Mouse (Mus musculus): Measurements from ENCODE around the gene Trim41. TPM values are rescaled to one million over a fixed set of nuclear protein-coding genes. Genes with fewer than 3 reads are reported as not detected.

Gene Trim41
- polyA plus RNA-seq, 1 experiment from 2014 or later = 3.6 TPM

- 0 out of 2 replicates have a peak, but pooled peaks cover 3% of the 10 kb centered on the region for H3K4me1 ChIP-seq (ENCODE audit: control insufficient read depth, insufficient read depth, low read length)
- H3K27me3 ChIP-seq (ENCODE audit: control insufficient read depth, insufficient read depth, low read length) = peaks cover 5% of the 10 kb centered on the region; the same call in 1 of the 2 replicates
- ATAC-seq (ENCODE audit: insufficient read depth, low FRiP score, low TSS enrichment) = no peak
Measured at GRCm38 (mm10) chr11:48840805-48841204, 23.7 kb upstream of the Trim41 start.

GRCm38 (mm10) chr11:48838879-48839680 is 21.9 kb upstream of the Trim41 start:
- Histone ChIP-seq H3K27ac (ENCODE audit: low read depth, low read length) (no peak overlapping the region), H3K36me3 (ENCODE audit: control insufficient read depth, insufficient read depth, low read length) (no peaks in the 10 kb centered on the region), H3K27me3 (ENCODE audit: control insufficient read depth, insufficient read depth, low read length) (peaks cover 5% of the 10 kb centered on the region; the same call in 1 of the 2 replicates), H3K9ac (ENCODE audit: low read length) (no peak overlapping the region), H3K9me3 (ENCODE audit: control insufficient read depth, low read length) (no peaks in the 10 kb centered on the region), H3K4me1 (ENCODE audit: control insufficient read depth, insufficient read depth, low read length) (0 out of 2 replicates have a peak, but pooled peaks cover 3% of the 10 kb centered on the region), H3K4me3 (ENCODE audit: low read depth, low read length) (peak overlapping the region; percentile 83; the same call in 1 of the 2 replicates), H3K4me2 (ENCODE audit: low read depth) (no peak overlapping the region; the same call in 1 of the 2 replicates)
- 80% methylated on average over 10 of the region's 10 CpGs for WGBS
- DNase-seq (ENCODE audit: low spot score) (no peak), ATAC-seq (ENCODE audit: insufficient read depth, low FRiP score, low TSS enrichment) (no peak)

More at GRCm38 (mm10) chr11:48840805-48841204, 23.7 kb upstream of the Trim41 start:
- Histone ChIP-seq H3K4me3 (ENCODE audit: low read depth, low read length) (no peak overlapping the region), H3K36me3 (ENCODE audit: control insufficient read depth, insufficient read depth, low read length) (no peaks in the 10 kb centered on the region), H3K4me2 (ENCODE audit: low read depth) (no peak overlapping the region), H3K9ac (ENCODE audit: low read length) (no peak overlapping the region), H3K27ac (ENCODE audit: low read depth, low read length) (no peak overlapping the region), H3K9me3 (ENCODE audit: control insufficient read depth, low read length) (no peaks in the 10 kb centered on the region)
- no peak for DNase-seq (ENCODE audit: low spot score)

- no peak overlapping the region for H3K27ac ChIP-seq (ENCODE audit: low read depth, low read length)
- ATAC-seq (ENCODE audit: insufficient read depth, low FRiP score, low TSS enrichment) (no peak), DNase-seq (ENCODE audit: low spot score) (peak; percentile 48)
- H3K36me3 ChIP-seq (ENCODE audit: control insufficient read depth, insufficient read depth, low read length) = no peaks in the 10 kb centered on the region
- H3K9ac ChIP-seq (ENCODE audit: low read length) = peak overlapping the region; percentile 62
- 4% methylated on average over 16 of the region's 16 CpGs for WGBS
- peak overlapping the region; percentile 91 for H3K4me2 ChIP-seq (ENCODE audit: low read depth)
- peaks cover 5% of the 10 kb centered on the region; the same call in 1 of the 2 replicates for H3K27me3 ChIP-seq (ENCODE audit: control insufficient read depth, insufficient read depth, low read length)
- peak overlapping the region; percentile 83 for H3K4me3 ChIP-seq (ENCODE audit: low read depth, low read length)
- no peaks in the 10 kb centered on the region for H3K9me3 ChIP-seq (ENCODE audit: control insufficient read depth, low read length)
- 0 out of 2 replicates have a peak, but pooled peaks cover 3% of the 10 kb centered on the region for H3K4me1 ChIP-seq (ENCODE audit: control insufficient read depth, insufficient read depth, low read length)
Measured at GRCm38 (mm10) chr11:48838181-48838797, 21.1 kb upstream of the Trim41 start.

GRCm38 (mm10) chr11:48837310-48838180 is 20.4 kb upstream of the Trim41 start:
- WGBS = under 1% methylated on average over 71 of the region's 77 CpGs
- Histone ChIP-seq H3K4me3 (ENCODE audit: low read depth, low read length) (peak overlapping the region; percentile 83), H3K9ac (ENCODE audit: low read length) (peak overlapping the region; percentile 62), H3K4me1 (ENCODE audit: control insufficient read depth, insufficient read depth, low read length) (0 out of 2 replicates have a peak, but pooled peaks cover 3% of the 10 kb centered on the region), H3K4me2 (ENCODE audit: low read depth) (peak overlapping the region; percentile 91), H3K36me3 (ENCODE audit: control insufficient read depth, insufficient read depth, low read length) (no peaks in the 10 kb centered on the region), H3K27ac (ENCODE audit: low read depth, low read length) (no peak overlapping the region), H3K27me3 (ENCODE audit: control insufficient read depth, insufficient read depth, low read length) (peaks cover 5% of the 10 kb centered on the region; the same call in 1 of the 2 replicates), H3K9me3 (ENCODE audit: control insufficient read depth, low read length) (no peaks in the 10 kb centered on the region)
- ATAC-seq (ENCODE audit: insufficient read depth, low FRiP score, low TSS enrichment) (peak; percentile 32), DNase-seq (ENCODE audit: low spot score) (peak; percentile 63)

DNA sequence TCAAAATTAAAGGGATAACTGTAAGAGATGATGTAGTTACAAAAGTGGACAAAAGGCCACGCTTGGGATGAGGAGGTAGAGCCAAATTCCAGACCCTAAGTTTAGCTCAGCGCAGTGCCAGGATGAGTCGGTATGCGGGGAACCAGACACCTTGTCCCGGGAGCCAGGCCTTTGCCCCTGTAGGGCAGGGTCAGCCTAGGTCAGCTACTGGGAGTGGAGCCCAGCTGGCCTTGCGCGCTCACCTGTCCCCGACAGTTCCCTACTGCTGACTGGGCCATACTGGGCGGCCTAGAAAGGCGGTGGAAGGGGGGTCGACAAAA is 19.8 kb upstream of the Trim41 start:
- 8% methylated on average over 11 of the region's 11 CpGs for WGBS
- Histone ChIP-seq H3K27ac (ENCODE audit: low read depth, low read length) (no peak overlapping the region), H3K4me3 (ENCODE audit: low read depth, low read length) (peak overlapping the region; percentile 83), H3K9ac (ENCODE audit: low read length) (peak overlapping the region; percentile 62; the same call in 1 of the 2 replicates), H3K27me3 (ENCODE audit: control insufficient read depth, insufficient read depth, low read length) (peaks cover 5% of the 10 kb centered on the region; the same call in 1 of the 2 replicates), H3K4me2 (ENCODE audit: low read depth) (peak overlapping the region; percentile 91), H3K9me3 (ENCODE audit: control insufficient read depth, low read length) (no peaks in the 10 kb centered on the region), H3K4me1 (ENCODE audit: control insufficient read depth, insufficient read depth, low read length) (0 out of 2 replicates have a peak, but pooled peaks cover 3% of the 10 kb centered on the region), H3K36me3 (ENCODE audit: control insufficient read depth, insufficient read depth, low read length) (no peaks in the 10 kb centered on the region)
- DNase-seq (ENCODE audit: low spot score) (no peak), ATAC-seq (ENCODE audit: insufficient read depth, low FRiP score, low TSS enrichment) (no peak)

- ATAC-seq (ENCODE audit: insufficient read depth, low FRiP score, low TSS enrichment) (no peak), DNase-seq (ENCODE audit: low spot score) (no peak)
- no peaks in the 10 kb centered on the region for H3K36me3 ChIP-seq (ENCODE audit: control insufficient read depth, insufficient read depth, low read length)
- no peaks in the 10 kb centered on the region for H3K9me3 ChIP-seq (ENCODE audit: control insufficient read depth, low read length)
- no peak overlapping the region for H3K27ac ChIP-seq (ENCODE audit: low read depth, low read length)
- H3K4me2 ChIP-seq (ENCODE audit: low read depth) = no peak overlapping the region
- 72% methylated on average over 6 of the region's 6 CpGs for WGBS
- H3K4me1 ChIP-seq (ENCODE audit: control insufficient read depth, insufficient read depth, low read length) = 0 out of 2 replicates have a peak, but pooled peaks cover 3% of the 10 kb centered on the region
- peaks cover 5% of the 10 kb centered on the region; the same call in 1 of the 2 replicates for H3K27me3 ChIP-seq (ENCODE audit: control insufficient read depth, insufficient read depth, low read length)
- H3K4me3 ChIP-seq (ENCODE audit: low read depth, low read length) = no peak overlapping the region
- no peak overlapping the region for H3K9ac ChIP-seq (ENCODE audit: low read length)
Measured at GRCm38 (mm10) chr11:48835923-48836322, 18.8 kb upstream of the Trim41 start.

- ATAC-seq (ENCODE audit: insufficient read depth, low FRiP score, low TSS enrichment) = peak; percentile 88
- Histone ChIP-seq H3K9me3 (ENCODE audit: control insufficient read depth, low read length) (no peaks in the 10 kb centered on the region), H3K27me3 (ENCODE audit: control insufficient read depth, insufficient read depth, low read length) (peaks cover 5% of the 10 kb centered on the region; the same call in 1 of the 2 replicates), H3K36me3 (ENCODE audit: control insufficient read depth, insufficient read depth, low read length) (no peaks in the 10 kb centered on the region), H3K27ac (ENCODE audit: low read depth, low read length) (no peak overlapping the region), H3K4me3 (ENCODE audit: low read depth, low read length) (peak overlapping the region; percentile 40), H3K4me1 (ENCODE audit: control insufficient read depth, insufficient read depth, low read length) (0 out of 2 replicates have a peak, but pooled peaks cover 3% of the 10 kb centered on the region), H3K9ac (ENCODE audit: low read length) (peak overlapping the region; percentile 44), H3K4me2 (ENCODE audit: low read depth) (peak overlapping the region; percentile 35)
- peak; percentile 90 for DNase-seq (ENCODE audit: low spot score)
- WGBS = under 1% methylated on average over 30 of the region's 30 CpGs
Measured at GRCm38 (mm10) chr11:48833731-48834639, 16.8 kb upstream of the Trim41 start.
